16 mouse cellular contexts compared by ENCODE assay signal in genomic region chr1:166883215-166883614, GRCm38 (mm10).
"Had no signal": no experiment of that assay in that cellular context is flagged by ENCODE, and none has a peak within 500 bp of the region (broad histone marks: within the 10 kb centered on the region; RNA-seq: fewer than 3 reads in every experiment).

No protein-coding gene starts in this region.

- H3K36me3 ChIP-seq: limb, embryonic 13.5 days; liver, embryonic 15.5 days; midbrain, embryonic 12.5 days; neural tube, embryonic 13.5 days had no signal

- H3K27me3 ChIP-seq: limb, embryonic 13.5 days; liver, embryonic 15.5 days; midbrain, embryonic 12.5 days; neural tube, embryonic 13.5 days had no signal

- H3K4me3 ChIP-seq: limb, embryonic 13.5 days; liver, embryonic 15.5 days; megakaryocyte, embryonic 14.5 days; midbrain, embryonic 12.5 days; neural tube, embryonic 13.5 days had no signal

- H3K4me2 ChIP-seq: limb, embryonic 13.5 days; liver, embryonic 15.5 days; lung, embryonic 14.5 days; midbrain, embryonic 12.5 days; neural tube, embryonic 13.5 days had no signal

- H3K4me1 ChIP-seq: limb, embryonic 13.5 days; liver, embryonic 15.5 days; midbrain, embryonic 12.5 days; neural tube, embryonic 13.5 days had no signal

- DNase-seq: kidney, adult 9 months; left cerebral cortex, postnatal 4 days; lung, embryonic 14.5 days; lung, postnatal 10 days; lung, postnatal 4 days; right cerebral cortex, postnatal 4 days; spleen, adult 18-20 months; thymus, adult 18-20 months; thymus, postnatal 14 days had no signal

- ATAC-seq: midbrain, embryonic 16.5 days had no signal

- H3K9ac ChIP-seq: limb, embryonic 13.5 days; liver, embryonic 15.5 days; lung, embryonic 14.5 days; midbrain, embryonic 12.5 days; neural tube, embryonic 13.5 days had no signal

- H3K27ac ChIP-seq: kidney, postnatal 0 days; limb, embryonic 13.5 days; liver, embryonic 15.5 days; midbrain, embryonic 12.5 days; neural tube, embryonic 13.5 days had no signal

- H3K9me3 ChIP-seq: limb, embryonic 13.5 days; liver, embryonic 15.5 days; megakaryocyte, embryonic 14.5 days; midbrain, embryonic 12.5 days; neural tube, embryonic 13.5 days had no signal
